Mouse (Mus musculus) cerebellum, postnatal 14 days (tissue): ENCODE results near the gene Sirt3.

Source experiments
- DNase-seq, 2 experiments: peaks; one replicate each; pipeline ENCODE4 v3.0.0; 2021; ENCODE audit warnings: mixed read lengths in 2 of 2

Gene Sirt3

GRCm38 (mm10) chr7:140847755-140848580 is 34.1 kb downstream of the Sirt3 start, which contains the start of gene Odf3:
Odf3 (plus strand) TSS chr7:140847805.
- peak in 1 of 2 experiments; percentile 48 for DNase-seq

- no peak for DNase-seq
Measured at GRCm38 (mm10) chr7:140846676-140847075, 35.4 kb downstream of the Sirt3 start.

DNA sequence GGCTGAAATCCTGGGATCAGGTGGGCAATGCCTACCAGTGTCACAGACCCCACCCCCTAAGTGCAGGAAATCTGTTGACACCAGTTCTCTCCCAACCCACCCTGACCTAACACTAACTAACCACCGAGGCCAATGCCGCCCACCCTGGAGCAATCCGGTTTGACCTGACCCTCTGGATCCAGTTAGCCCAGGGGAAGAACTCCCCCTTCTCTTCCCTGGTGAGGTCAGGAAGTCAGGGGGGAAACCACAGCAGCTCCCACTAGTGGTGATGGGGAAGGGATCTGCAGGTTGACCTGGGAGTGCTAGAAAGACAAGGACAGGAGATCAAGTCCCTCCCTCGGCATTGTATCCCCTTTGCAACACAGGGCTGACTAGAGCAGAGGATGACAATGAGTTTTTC is 36.4 kb downstream of the Sirt3 start:
- no peak for DNase-seq

GRCm38 (mm10) chr7:140844905-140845665 is 37.0 kb downstream of the Sirt3 start, which contains the start of gene Scgb1c1:
Scgb1c1 (plus strand) TSS chr7:140845547.
- DNase-seq, result peak; percentile 95 to 99

DNA sequence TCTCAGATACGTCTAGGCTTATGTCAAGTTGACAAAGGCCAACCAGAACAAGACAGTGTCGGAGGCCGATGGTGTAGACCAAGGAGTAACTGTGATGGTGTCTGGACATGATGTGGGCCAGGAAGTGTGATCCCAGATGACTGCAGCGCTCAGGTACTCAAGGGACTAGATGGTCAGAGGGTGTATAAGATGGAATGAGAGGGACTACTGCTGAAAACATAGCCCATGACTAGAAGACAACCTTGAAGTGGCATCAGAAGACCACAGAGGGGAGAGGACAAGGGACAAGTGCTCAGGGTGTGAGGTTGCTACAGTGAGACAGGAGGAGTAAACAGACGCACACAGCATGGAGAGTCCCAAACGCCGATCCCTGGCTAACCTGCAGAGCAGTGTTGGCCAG is 38.3 kb downstream of the Sirt3 start:
- no peak for DNase-seq

DNA sequence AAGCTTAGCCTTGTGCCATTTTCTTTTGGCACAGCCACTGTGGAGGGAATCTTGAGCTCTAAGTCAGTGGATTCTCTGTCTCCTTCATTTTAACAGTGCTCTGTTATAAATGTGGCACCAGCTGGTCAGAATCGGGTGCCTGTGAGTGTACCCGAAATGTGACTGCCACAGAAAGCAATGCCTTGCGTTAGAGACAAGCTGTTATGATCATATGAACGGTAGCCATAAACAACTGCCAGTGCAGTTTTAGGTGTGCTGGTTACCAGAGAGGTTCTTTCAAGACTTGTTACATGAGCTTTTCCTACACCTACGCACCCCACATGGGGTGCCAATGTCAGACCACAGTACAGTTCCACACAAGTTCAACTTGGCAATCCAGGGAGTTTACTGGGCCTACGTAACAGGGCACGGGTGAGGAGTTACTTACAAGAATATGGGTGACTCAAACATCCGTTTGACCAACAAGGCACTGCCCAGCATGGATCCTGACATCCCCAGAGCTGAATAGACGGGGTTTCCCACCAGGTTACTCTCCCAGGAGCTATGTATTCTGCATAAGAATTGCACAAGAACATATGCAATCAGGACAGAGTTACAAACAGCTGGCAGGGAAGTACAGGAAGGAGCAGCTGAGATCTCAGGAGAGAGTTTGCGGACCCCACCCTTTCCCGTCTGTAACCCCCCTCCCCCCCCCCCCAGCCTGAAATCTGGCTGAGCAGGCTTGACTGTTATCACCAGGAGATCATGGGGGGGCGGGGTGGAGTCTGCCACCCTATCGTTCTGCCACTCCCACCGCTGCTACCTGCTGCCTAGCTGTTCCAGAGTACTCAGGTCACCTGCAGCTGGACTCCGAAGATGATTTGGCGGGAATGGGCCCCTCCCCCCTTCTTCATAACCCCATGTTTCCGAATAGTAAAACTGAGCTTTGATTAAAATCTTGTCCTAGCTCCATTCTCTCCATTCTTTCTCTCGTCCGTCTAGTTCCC is 41.1 kb downstream of the Sirt3 start:
- no peak for DNase-seq

- DNase-seq, result no peak
Measured at GRCm38 (mm10) chr7:140839556-140839955, 42.6 kb downstream of the Sirt3 start.

GRCm38 (mm10) chr7:140836243-140837115 is 45.6 kb downstream of the Sirt3 start:
- DNase-seq, result no peak

- no peak for DNase-seq
Measured at GRCm38 (mm10) chr7:140835758-140836087, 46.4 kb downstream of the Sirt3 start.

- DNase-seq, result peak in 1 of 2 experiments; percentile 43
Measured at GRCm38 (mm10) chr7:140834968-140835757, 46.9 kb downstream of the Sirt3 start, which contains the start of gene Urah. Urah (plus strand) TSS chr7:140835018.

- DNase-seq, result no peak
Measured at GRCm38 (mm10) chr7:140833341-140833740, 48.8 kb downstream of the Sirt3 start.

DNA sequence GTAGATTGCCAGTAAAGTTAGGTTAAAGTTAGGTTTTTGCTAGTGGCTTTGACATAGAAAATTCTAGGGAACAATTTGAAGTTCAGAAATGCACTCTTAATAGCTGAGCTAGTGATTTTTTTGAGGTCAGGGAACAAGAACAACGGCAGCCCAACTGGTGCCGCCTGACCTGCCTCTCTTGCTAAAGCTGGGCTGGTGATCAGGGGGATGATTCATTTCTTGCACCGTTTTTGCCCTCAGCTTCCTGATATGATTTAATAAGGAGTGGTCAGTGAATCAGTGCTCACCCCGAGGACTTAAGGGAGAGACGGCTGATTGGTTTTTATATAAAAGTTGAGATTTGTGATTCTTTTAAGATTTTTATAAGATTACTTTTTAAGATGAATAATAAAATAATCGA is 50.7 kb downstream of the Sirt3 start:
- DNase-seq, result no peak

DNA sequence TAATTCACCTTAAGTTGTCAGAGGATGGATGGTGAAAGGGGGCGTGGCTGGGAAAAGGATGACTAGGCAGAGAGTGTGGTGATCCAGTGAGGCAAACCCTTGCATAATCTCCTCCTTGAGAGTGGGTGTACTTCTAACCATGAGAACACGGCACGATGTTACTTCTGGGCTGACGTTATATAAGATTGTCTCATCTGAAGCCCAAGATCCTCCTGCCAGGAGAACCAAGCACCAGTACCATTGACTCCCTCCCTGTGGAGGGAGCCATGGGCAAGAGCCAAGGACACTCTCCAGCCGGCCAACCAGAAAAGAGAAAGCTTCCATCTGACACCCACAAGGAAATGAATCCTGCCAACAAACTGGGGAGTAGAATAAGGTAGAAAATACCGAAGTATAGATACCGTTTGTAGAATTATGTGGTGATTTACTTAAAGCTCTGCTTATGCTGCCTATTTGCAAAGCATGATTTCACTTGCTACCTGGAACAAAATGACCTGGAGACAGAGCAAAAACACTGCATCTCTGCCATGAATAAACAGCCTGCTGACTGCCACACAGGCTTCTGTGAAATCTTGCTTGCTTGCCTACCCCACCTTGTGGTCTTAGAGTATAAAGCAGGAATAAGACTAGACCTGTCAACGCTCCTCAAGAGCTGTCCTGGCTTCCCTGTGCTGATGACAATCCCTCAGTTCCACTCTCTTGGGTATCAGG is 53.8 kb downstream of the Sirt3 start:
- peak; percentile 77 to 78 for DNase-seq

- peak in 1 of 2 experiments; percentile 32 for DNase-seq
Measured at GRCm38 (mm10) chr7:140822731-140823130, 59.4 kb downstream of the Sirt3 start.

- DNase-seq, result peak; percentile 90 to 98
Measured at GRCm38 (mm10) chr7:140821653-140822329, 60.3 kb downstream of the Sirt3 start, which contains the start of gene Zfp941. Zfp941 (minus strand) TSS chr7:140822178.

GRCm38 (mm10) chr7:140821305-140821652 is 60.8 kb downstream of the Sirt3 start:
- peak in 1 of 2 experiments; percentile 30 for DNase-seq

DNA sequence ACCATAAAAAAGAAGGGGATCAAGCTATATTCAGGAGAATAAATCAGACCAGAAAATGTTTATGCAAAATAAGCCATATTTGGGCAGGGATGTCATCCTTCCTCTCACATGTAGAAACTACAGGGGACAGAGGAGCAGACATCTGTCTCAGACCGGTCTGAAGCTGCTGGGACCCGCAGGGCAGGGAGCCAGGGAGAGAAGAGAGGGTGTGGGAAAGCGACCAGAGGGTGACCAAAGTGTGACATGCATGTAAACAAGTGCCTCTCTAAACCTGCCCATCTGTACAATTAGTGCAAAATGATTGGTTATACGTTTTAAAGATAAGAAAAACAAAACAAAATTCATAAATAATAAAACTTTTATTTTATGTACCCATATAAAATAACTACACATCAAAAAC is 61.9 kb downstream of the Sirt3 start:
- peak in 1 of 2 experiments; percentile 38 for DNase-seq
